In the genomic region with DNA sequence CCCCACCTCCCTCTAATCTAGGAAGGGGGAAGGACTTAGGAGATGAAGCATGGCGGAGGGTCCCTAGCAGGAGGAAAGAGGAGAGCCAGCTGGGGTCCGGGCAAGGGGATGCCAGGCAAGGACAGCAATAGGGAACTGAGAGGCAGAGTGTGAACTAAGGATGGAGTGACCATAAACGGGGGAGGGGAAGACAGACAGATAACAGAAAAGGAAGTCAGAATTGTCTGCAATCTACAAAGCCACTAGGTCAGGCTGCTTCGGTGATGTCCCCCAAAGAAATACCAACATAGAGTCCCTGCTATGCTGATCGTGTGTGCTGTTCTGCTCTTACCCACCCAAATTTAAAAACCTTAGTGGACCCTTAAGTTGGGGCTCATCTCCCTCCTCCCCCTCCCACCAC, we compare ENCODE assay signal across 12 mouse cellular contexts. TPM values are rescaled to one million over a fixed set of nuclear protein-coding genes. Genes with fewer than 3 reads are reported as not detected.
DNase-seq lines count a peak whose midpoint lies in the region; ATAC-seq and TF ChIP-seq lines count a peak whose summit lies in the region.
"Had no signal": no experiment of that assay in that cellular context is flagged by ENCODE, and none has a peak within 500 bp of the region (broad histone marks: within the 10 kb centered on the region; RNA-seq: fewer than 3 reads in every experiment).

No protein-coding gene starts in this region.

- H3K36me3 ChIP-seq in heart, embryonic 15.5 days: no peaks in the 10 kb centered on the region
- no peaks in the 10 kb centered on the region for H3K36me3 ChIP-seq in lung, postnatal 0 days (ENCODE audit: insufficient read depth, low read length)
- H3K36me3 ChIP-seq in splenic B cell, adult 2 months (ENCODE audit: control insufficient read depth, insufficient read depth, low read length, poor library complexity, severe bottlenecking): peaks cover 14% of the 10 kb centered on the region

- ATAC-seq in heart, embryonic 15.5 days (replicated peaks; ENCODE audit: insufficient number of reproducible peaks, insufficient read depth, low FRiP score, low read depth): no peak
- no peak for ATAC-seq in lung, postnatal 0 days
- peak; percentile 23 for ATAC-seq in granulocyte monocyte progenitor cell, adult 5-6 weeks (replicated peaks; ENCODE audit: poor library complexity, severe bottlenecking)

- no peak for TF ChIP-seq CTCF in lung, postnatal 0 days (IDR thresholded peaks at IDR 0.05)

- no peak overlapping the region for H3K4me2 ChIP-seq in heart, embryonic 15.5 days
- no peak overlapping the region for H3K4me2 ChIP-seq in lung, postnatal 0 days (replicated peaks; ENCODE audit: low read depth, low read length)
- H3K4me2 ChIP-seq: limb, embryonic 12.5 days; midbrain, embryonic 12.5 days; neural tube, embryonic 12.5 days had no signal

- no peak overlapping the region for H3K9ac ChIP-seq in heart, embryonic 15.5 days
- H3K9ac ChIP-seq in lung, postnatal 0 days (replicated peaks; ENCODE audit: low read depth): no peak overlapping the region
- H3K9ac ChIP-seq: limb, embryonic 12.5 days; midbrain, embryonic 12.5 days; neural tube, embryonic 12.5 days had no signal

- H3K4me3 ChIP-seq in heart, embryonic 15.5 days: no peak overlapping the region
- H3K4me3 ChIP-seq in lung, postnatal 0 days (ENCODE audit: low read depth, low read length): no peak overlapping the region
- H3K4me3 ChIP-seq: limb, embryonic 12.5 days; midbrain, embryonic 12.5 days; neural tube, embryonic 12.5 days had no signal

- TF ChIP-seq EP300 in lung, postnatal 0 days (IDR thresholded peaks at IDR 0.05): no peak

- peak overlapping the region; percentile 58; the same call in 1 of the 2 replicates for H3K27ac ChIP-seq in heart, embryonic 15.5 days
- H3K27ac ChIP-seq in lung, postnatal 0 days (ENCODE audit: low read length): 0 out of 2 replicates have a peak overlapping the region, but pooled peaks have one; percentile 4
- H3K27ac ChIP-seq: limb, embryonic 12.5 days; neural tube, embryonic 12.5 days had no signal

- intact Hi-C loops in heart, postnatal 14 days (cut with DNase I): no loop called here

- H3K4me1 ChIP-seq in heart, embryonic 15.5 days (replicated peaks): peaks cover 63% of the 10 kb centered on the region
- H3K4me1 ChIP-seq in lung, postnatal 0 days (ENCODE audit: insufficient read depth, low read depth, low read length): peaks cover 14% of the 10 kb centered on the region

- H3K27me3 ChIP-seq in heart, embryonic 15.5 days: no peaks in the 10 kb centered on the region
- no peaks in the 10 kb centered on the region for H3K27me3 ChIP-seq in lung, postnatal 0 days (replicated peaks; ENCODE audit: insufficient read depth, low read length)
- no peaks in the 10 kb centered on the region for H3K27me3 ChIP-seq in splenic B cell, adult 2 months (ENCODE audit: control insufficient read depth, insufficient read depth, low read length, poor library complexity, severe bottlenecking)
- H3K27me3 ChIP-seq: limb, embryonic 12.5 days; neural tube, embryonic 12.5 days had no signal

- WGBS in heart, embryonic 15.5 days: 48% methylated on average over 5 of the region's 5 CpGs
- 72% methylated on average over 5 of the region's 5 CpGs for WGBS in lung, postnatal 0 days

- no peak for DNase-seq in heart, postnatal 14 days
- DNase-seq in lung, postnatal 0 days (ENCODE audit: low spot score): no peak
- DNase-seq in lung, postnatal 4 days: no peak
- peak; percentile 25 for DNase-seq in splenic B cell, adult 2 months (ENCODE audit: low read depth, low spot score)
- no peak for DNase-seq in urinary bladder, postnatal 4 days (ENCODE audit: low spot score in 2 of 2)
- DNase-seq in ovary, postnatal 36 days (ENCODE audit: low spot score): no peak
- DNase-seq: gastrocnemius, postnatal 14 days had no signal

- H3K9me3 ChIP-seq in heart, embryonic 15.5 days (replicated peaks): no peaks in the 10 kb centered on the region
- H3K9me3 ChIP-seq in lung, postnatal 0 days (ENCODE audit: low read length): no peaks in the 10 kb centered on the region
- H3K9me3 ChIP-seq: limb, embryonic 12.5 days; midbrain, embryonic 12.5 days; neural tube, embryonic 12.5 days had no signal

RNA-seq across cellular contexts. Expression of gene Cotl1, which starts 13.4 kb away (rescaled TPM):
- polyA plus RNA-seq in heart, embryonic 15.5 days (2015; fragmentation: Nextera tagmentation; extraction: Ambion mirVana): 28.7 and 52.8 TPM in 2 replicates
- 10 to 100 TPM; 26.1 to 29.3 TPM for total RNA-seq in heart, postnatal 14 days (2021)
- polyA plus RNA-seq in lung, postnatal 0 days (2015; fragmentation: Nextera tagmentation; extraction: Ambion mirVana): 54.3 and 54.6 TPM in 2 replicates
- 136 and 152 TPM in 2 replicates for total RNA-seq in granulocyte monocyte progenitor cell, adult 5-6 weeks (2014; fragmentation: Nextera tagmentation)
- 127 and 150 TPM in 2 replicates for total RNA-seq in granulocyte monocyte progenitor cell, adult 5-6 weeks (2017)

RNA-seq across cellular contexts. Expression of gene Klhl36, which starts 35.1 kb away (rescaled TPM):
- polyA plus RNA-seq in heart, embryonic 15.5 days (2015; fragmentation: Nextera tagmentation; extraction: Ambion mirVana): 9.1 and 10.3 TPM in 2 replicates
- 1 to 10 TPM; 3.7 TPM for total RNA-seq in heart, postnatal 14 days (2021)
- polyA plus RNA-seq in lung, postnatal 0 days (2015; fragmentation: Nextera tagmentation; extraction: Ambion mirVana): 11.4 and 11.6 TPM in 2 replicates
- 2.5 and 5.3 TPM in 2 replicates for total RNA-seq in granulocyte monocyte progenitor cell, adult 5-6 weeks (2014; fragmentation: Nextera tagmentation)
- total RNA-seq in granulocyte monocyte progenitor cell, adult 5-6 weeks (2017): 3.5 and 6.7 TPM in 2 replicates

RNA-seq across cellular contexts. Expression of gene Tldc1, which starts 48.8 kb away (rescaled TPM):
- 10.9 and 12.8 TPM in 2 replicates for polyA plus RNA-seq in heart, embryonic 15.5 days (2015; fragmentation: Nextera tagmentation; extraction: Ambion mirVana)
- 10 to 100 TPM; 11.6 to 14.6 TPM for total RNA-seq in heart, postnatal 14 days (2021)
- polyA plus RNA-seq in lung, postnatal 0 days (2015; fragmentation: Nextera tagmentation; extraction: Ambion mirVana): 7.9 and 9.7 TPM in 2 replicates
- total RNA-seq in granulocyte monocyte progenitor cell, adult 5-6 weeks (2014; fragmentation: Nextera tagmentation): 7.5 and 11.2 TPM in 2 replicates
- total RNA-seq in granulocyte monocyte progenitor cell, adult 5-6 weeks (2017): 2.2 and 3.9 TPM in 2 replicates

Comparison
In these comparisons a context has a peak if more than half of its experiments do, and no peak if none do; other contexts are left out.
1. RNA of gene Cotl1, which starts 13.4 kb away (total RNA-seq): 127 to 152 TPM in granulocyte monocyte progenitor cell, adult 5-6 weeks; 26.1 to 29.3 TPM in heart, postnatal 14 days; every median in the first group is over 4 times any median in the second.